In genomic region chr10:19024353-19024752, GRCm38 (mm10) we compare ENCODE assay signal across 24 mouse cellular contexts. TPM values are rescaled to one million over a fixed set of nuclear protein-coding genes. Genes with fewer than 3 reads are reported as not detected.
DNase-seq lines count a peak whose midpoint lies in the region; ATAC-seq and TF ChIP-seq lines count a peak whose summit lies in the region.
"Had no signal": no experiment of that assay in that cellular context is flagged by ENCODE, and none has a peak within 500 bp of the region (broad histone marks: within the 10 kb centered on the region; RNA-seq: fewer than 3 reads in every experiment).

No protein-coding gene starts in this region.

- peak; percentile 80 for DNase-seq in kidney, adult 2 months
- no peak for DNase-seq in kidney, postnatal 10 days
- peak; percentile 25 to 55 for DNase-seq in kidney, postnatal 36 days
- no peak for DNase-seq in kidney, postnatal 4 days
- no peak for DNase-seq in c-Kit-positive CD71-positive TER-119-positive erythroid progenitor cells, embryonic 14.5 days (ENCODE audit: low spot score)
- DNase-seq: adrenal gland, adult 8-10 months; adrenal gland, postnatal 25 days; cerebellum, adult 18-20 months; cerebellum, adult 9-10 months; cerebellum, postnatal 14 days; forebrain, postnatal 0 days; gastrocnemius, adult 2 months; gastrocnemius, postnatal 14 days; heart, postnatal 10 days; heart, postnatal 36 days had no signal

- H3K4me3 ChIP-seq in kidney, adult 2 months (ENCODE audit: insufficient read depth, low read depth, low read length) = no peak overlapping the region
- H3K4me3 ChIP-seq in intestine, postnatal 0 days (ENCODE audit: low read depth, low read length) = no peak overlapping the region
- H3K4me3 ChIP-seq: gastrocnemius, adult 2 months; heart, embryonic 12.5 days; heart, embryonic 15.5 days; hindbrain, embryonic 10.5 days; hindbrain, embryonic 13.5 days had no signal

- H3K36me3 ChIP-seq in kidney, adult 2 months (ENCODE audit: control insufficient read depth, insufficient read depth, low read length) = no peaks in the 10 kb centered on the region
- H3K36me3 ChIP-seq in intestine, postnatal 0 days (ENCODE audit: control insufficient read depth, insufficient read depth) = no peaks in the 10 kb centered on the region
- H3K36me3 ChIP-seq: heart, embryonic 12.5 days; heart, embryonic 15.5 days; hindbrain, embryonic 10.5 days; hindbrain, embryonic 13.5 days had no signal

- H3K27ac ChIP-seq in kidney, adult 2 months (ENCODE audit: insufficient read depth, low read depth, low read length) = no peak overlapping the region
- 0 out of 2 replicates have a peak overlapping the region, but pooled peaks have one; percentile 50 for H3K27ac ChIP-seq in intestine, postnatal 0 days (ENCODE audit: low read depth, low read length)
- H3K27ac ChIP-seq: gastrocnemius, adult 2 months; heart, embryonic 15.5 days; hindbrain, embryonic 10.5 days; hindbrain, embryonic 13.5 days had no signal

- no peaks in the 10 kb centered on the region for H3K27me3 ChIP-seq in kidney, adult 2 months (replicated peaks; ENCODE audit: control insufficient read depth, insufficient read depth, low read length)
- no peaks in the 10 kb centered on the region for H3K27me3 ChIP-seq in intestine, postnatal 0 days (replicated peaks; ENCODE audit: control insufficient read depth, insufficient read depth, low read length)
- H3K27me3 ChIP-seq: heart, embryonic 12.5 days; heart, embryonic 15.5 days; hindbrain, embryonic 13.5 days had no signal

- WGBS in kidney, adult 2 months = 72% methylated on average over 5 of the region's 5 CpGs
- 61% methylated on average over 5 of the region's 5 CpGs for WGBS in intestine, postnatal 0 days

- no peak for TF ChIP-seq CTCF in kidney, adult 2 months (conservative IDR thresholded peaks at IDR 0.05; ENCODE audit: insufficient read depth, insufficient read length, low read depth, low read length)
- TF ChIP-seq CTCF in intestine, postnatal 0 days (IDR thresholded peaks at IDR 0.05; ENCODE audit: low read depth) = no peak

- H3K4me2 ChIP-seq in intestine, postnatal 0 days (replicated peaks; ENCODE audit: low read depth) = no peak overlapping the region
- H3K4me2 ChIP-seq: heart, embryonic 12.5 days; heart, embryonic 15.5 days; hindbrain, embryonic 13.5 days had no signal

- peak; percentile 95 for ATAC-seq in intestine, postnatal 0 days
- ATAC-seq: activated CD4-positive, CD25-positive, alpha-beta regulatory T cell, adult 4 months; CD4-positive, CD25-positive, alpha-beta regulatory T cell, adult 4 months; forebrain, embryonic 14.5 days; forebrain, postnatal 0 days; hindbrain, embryonic 16.5 days had no signal

- no peak for TF ChIP-seq POLR2A in kidney, adult 2 months (IDR thresholded peaks at IDR 0.05; ENCODE audit: low read depth, low read length)

- H3K9me3 ChIP-seq in intestine, postnatal 0 days (ENCODE audit: control insufficient read depth) = no peaks in the 10 kb centered on the region
- H3K9me3 ChIP-seq: heart, embryonic 12.5 days; heart, embryonic 15.5 days; hindbrain, embryonic 10.5 days; hindbrain, embryonic 13.5 days had no signal

- peaks cover 3% of the 10 kb centered on the region; the same call in 1 of the 2 replicates for H3K4me1 ChIP-seq in kidney, adult 2 months (ENCODE audit: control insufficient read depth, insufficient read depth, low read length)
- H3K4me1 ChIP-seq in intestine, postnatal 0 days (replicated peaks; ENCODE audit: control insufficient read depth, insufficient read depth, low read length) = no peaks in the 10 kb centered on the region
- H3K4me1 ChIP-seq: heart, embryonic 15.5 days; hindbrain, embryonic 10.5 days; hindbrain, embryonic 13.5 days had no signal

- no peak overlapping the region for H3K9ac ChIP-seq in intestine, postnatal 0 days (ENCODE audit: low read depth, low read length)
- H3K9ac ChIP-seq: forebrain, postnatal 0 days; heart, embryonic 12.5 days; heart, embryonic 15.5 days; hindbrain, embryonic 13.5 days had no signal

RNA-seq across cellular contexts. Expression of gene Tnfaip3, which starts 8.9 kb away (rescaled TPM):
- polyA plus RNA-seq in kidney, adult 2 months (2012; rRNA removed) = 2.0 and 3.3 TPM in 2 replicates
- polyA plus RNA-seq in intestine, postnatal 0 days (2015; fragmentation: Nextera tagmentation; extraction: Ambion mirVana) = 3.3 and 3.7 TPM in 2 replicates

Comparison
In these comparisons a context has a peak if more than half of its experiments do, and no peak if none do; other contexts are left out.
1. DNase-seq: peak in kidney, adult 2 months (single experiment) and kidney, postnatal 36 days (2 of 2); none in kidney, postnatal 10 days (single experiment), kidney, postnatal 4 days (0 of 2) and c-Kit-positive CD71-positive TER-119-positive erythroid progenitor cells, embryonic 14.5 days (single experiment).